Mouse (Mus musculus): ENCODE measurements at regions not wholly inside any gene's neighbourhood (a gene's known extent, or its start where the extent isn't known, plus 50 kb on each side); places are given as distances from the start of the nearest gene placed in this dataset.

DNA sequence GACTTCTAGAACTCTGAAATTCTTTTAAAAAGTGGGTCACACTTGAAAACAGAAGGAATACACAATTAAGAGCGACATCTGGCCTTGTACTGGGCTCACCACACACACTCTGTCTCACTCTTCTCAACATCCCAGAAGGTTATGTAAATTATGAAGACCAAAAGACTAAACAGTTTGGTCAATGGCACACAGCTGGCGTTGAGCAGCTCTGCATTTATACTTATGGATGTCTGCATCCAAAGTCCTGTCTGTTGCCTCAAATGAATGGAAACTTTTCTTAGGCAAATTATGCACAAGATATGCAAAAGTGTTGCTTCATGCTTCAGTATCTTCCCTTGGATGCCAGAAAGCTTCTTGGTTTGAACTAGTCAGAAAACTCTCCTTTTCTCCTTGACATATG is 323.5 kb downstream of the Ppp3ca start:
- DNase-seq (ENCODE audit: low spot score) = no peak

DNA sequence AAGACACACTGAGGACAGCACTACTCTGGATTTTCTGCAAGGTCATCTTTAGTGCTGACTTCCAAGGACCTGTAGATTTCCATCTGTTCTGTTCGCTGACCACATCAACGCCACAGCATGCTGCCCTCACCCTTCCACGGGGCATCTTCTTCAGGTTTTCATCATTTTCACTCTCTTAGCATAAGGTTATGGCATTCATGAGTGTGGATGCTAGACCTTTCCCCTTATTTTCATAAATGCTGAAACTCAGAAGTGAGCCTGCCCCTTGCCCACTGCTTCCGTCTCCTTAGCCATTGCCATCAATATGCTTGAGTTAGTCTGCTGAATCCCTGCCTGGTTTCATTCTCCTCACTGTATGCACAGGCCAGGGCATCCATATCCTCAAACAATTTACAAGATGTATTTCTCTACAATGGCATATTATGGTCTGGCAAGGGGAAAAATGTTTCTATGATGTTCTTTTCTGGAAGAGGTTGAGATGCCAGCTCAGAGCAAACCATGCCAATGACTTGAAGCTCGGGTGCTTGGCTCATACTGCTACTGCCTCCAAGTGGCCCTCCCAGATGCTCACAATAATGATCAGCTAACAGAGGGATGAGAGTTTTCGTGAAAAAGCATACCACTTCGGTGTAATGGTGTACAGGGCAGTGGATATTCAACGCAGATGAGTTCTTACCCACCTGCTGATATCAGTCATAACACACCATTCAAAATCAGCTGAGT is 324.6 kb downstream of the Ppp3ca start:
- DNase-seq (ENCODE audit: low spot score) = no peak

DNA sequence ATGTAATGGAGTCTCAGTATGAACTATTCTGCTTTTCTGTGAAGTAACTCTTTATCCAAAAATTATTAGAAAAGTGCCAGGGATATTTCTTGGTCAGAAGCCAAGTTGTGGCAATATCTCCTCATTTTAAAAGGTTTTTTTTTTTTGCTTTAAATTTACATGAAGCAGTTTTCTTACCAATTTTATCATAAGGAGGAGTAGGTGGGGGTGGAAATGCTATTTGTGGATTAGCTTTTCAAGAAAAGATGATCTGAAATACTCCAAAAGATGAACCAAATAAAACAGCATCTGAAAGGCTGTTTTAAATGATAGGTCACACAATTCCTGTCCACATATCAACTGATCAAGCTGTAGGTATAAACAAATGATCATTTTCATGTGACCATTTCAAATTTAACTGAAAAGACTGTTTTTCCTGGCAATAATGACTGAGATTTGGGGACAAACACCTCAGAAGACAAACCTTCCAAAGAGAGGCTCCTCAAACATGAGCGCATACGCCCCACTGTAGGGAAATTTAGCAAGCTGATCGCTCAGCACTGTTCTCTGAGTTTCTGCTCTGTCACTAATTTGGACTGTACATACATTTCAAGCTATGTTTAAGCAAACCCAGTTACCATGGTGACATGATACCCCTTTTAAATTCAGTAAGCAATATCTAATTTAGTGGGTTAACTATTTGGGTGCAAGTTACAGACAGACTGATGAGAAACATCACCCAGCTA is 325.8 kb downstream of the Ppp3ca start:
- no peak for DNase-seq (ENCODE audit: low spot score)

DNA sequence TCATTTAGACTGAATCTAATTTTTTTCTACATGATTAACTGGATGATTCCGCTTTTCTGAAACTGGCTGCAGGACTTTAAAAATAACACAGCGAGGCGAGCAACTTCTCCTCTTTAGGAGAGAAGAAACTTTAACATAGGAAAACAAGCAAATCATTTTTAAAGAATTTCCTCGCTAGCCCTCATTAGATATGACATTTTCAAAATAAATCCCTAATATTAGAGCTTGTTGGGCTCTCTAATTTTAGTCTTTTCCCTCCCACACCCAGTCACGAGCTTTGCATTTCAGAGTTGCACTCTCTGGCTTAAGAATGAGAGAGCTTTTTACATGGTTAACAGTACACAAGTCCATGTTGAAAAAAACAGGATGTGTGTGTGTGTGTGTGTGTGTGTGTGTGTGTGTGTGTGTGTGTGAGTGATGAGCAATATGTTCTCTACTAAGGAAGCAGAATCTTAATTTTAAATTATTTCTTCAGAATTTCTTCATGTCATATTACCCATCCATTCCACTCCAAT is 326.5 kb downstream of the Ppp3ca start:
- DNase-seq (ENCODE audit: low spot score) = no peak

DNA sequence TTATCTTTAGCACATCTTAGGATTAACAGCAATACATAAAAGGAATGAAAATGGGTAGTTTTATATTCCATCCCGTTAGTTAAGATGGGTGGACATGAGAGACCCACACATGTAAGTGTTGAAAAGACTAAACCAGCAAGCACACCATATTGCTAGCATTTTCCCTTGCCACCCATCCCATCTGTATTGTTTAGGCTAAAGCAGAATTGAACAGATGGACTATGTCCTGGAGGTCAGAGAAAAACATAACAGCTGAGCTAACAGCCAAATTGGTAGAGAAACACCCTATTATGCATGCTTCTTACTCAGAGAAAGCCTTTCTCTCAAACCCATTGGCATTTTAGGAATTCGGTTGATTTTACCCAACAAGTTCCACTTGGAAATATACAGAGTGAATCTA is 329.3 kb upstream of the Emcn start:
- DNase-seq (ENCODE audit: low spot score) = no peak

DNA sequence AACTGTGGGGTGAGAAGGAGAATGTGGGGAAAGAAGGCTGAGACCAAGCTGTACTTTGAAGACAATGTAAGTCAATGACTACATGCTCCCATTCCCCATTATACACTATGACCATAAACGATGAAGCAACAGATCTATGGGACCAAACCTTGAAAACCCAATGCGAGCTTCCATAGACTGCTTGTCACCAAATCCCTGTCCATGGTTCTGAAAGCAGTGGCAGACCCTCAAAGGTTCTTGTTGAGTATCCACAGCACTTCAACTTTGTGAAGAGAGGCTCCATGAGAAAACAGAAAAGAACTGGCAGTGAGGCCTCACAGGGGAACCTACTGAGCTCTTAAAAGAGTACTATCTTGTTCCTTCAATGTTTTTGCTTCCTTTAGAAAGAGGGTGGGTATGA is 326.2 kb upstream of the Emcn start:
- no peak for DNase-seq (ENCODE audit: low spot score)

DNA sequence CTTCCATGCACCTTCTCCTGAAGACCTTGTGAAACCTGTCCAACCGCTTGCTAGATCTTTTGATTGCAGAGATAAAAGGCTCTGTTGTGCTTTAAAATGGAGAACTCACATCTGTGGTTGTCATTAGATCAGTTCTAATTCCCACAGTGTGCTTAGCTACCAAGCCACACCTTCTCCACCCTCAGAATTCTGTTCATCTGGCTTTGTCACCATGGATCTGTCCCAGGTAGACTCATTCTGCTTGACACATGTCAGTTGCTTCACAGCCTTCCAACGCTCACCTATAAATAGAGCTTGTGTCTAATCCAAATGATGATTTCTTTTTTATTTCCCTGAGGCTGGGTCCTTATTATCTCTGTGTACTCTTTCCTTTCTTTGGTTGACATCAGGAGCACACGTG is 325.7 kb upstream of the Emcn start:
- peak; percentile 7 for DNase-seq (ENCODE audit: low spot score)

DNA sequence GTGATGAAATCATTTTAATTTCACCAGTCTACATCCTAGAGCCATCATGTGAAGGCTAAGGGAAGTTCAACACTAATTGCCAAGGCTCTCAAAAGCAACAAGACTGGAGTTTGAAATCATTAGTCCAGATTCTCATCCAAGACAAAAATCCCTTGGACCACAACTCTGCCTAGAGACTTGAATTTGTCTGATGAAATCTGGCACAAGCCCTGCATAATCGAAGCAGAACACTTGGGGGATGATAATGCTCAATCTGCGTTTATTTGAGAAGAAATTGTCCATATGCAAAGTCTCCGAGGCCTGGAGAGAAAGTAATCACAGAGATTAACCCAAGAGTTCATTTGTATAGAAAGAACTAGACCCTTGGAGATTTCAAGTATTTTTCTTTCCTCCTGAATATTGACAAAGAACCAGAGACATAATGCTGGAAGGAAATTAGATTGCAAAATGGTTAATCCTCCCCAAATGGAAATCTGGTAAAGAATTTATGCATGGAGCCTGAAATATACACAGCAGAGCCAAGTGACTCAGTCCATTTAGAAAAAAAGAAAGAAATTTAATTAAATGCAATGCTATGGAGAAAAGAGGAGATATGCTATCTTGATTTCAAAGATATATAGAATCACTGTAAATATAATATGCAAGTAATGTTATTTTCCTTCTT is 320.8 kb upstream of the Emcn start:
- DNase-seq (ENCODE audit: low spot score) = no peak

DNA sequence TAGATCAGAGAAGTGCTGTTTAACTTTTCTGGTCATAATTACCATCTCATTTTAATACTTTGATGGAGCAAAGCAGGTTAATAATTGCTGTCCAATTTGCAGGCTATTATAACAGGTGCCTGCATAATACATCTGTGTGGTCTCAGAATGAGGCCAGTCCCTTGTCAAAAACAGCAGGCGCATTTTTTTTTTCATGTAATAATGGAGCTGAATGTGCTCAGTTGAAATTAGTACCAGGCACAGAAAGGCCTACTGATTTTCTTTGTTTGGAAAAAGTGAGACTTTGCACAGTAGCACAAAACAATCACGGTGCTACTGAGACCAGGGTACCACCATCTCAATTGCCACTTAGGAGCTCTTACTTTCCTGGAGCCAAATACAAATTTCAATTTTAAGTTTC is 311.3 kb upstream of the Emcn start:
- no peak for DNase-seq (ENCODE audit: low spot score)

DNA sequence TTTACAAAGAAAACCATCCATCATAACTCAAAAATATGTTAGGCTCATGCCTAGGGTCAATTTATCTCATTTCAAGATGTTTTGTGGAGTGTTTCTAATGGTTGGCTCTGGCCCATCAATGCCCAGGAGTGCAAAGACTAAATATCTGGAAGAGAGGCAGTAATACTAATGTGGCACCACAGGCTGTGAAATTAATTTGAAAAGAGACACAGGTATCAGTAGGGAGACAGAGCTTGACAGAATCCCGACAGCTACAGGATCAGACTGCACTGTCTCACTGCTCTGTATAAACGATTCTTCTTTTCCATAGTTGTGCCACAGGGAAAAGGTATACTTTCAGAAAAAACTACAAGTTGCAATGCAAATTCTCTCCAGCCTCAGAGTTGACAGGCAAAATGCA is 308.1 kb upstream of the Emcn start:
- DNase-seq (ENCODE audit: low spot score) = no peak

DNA sequence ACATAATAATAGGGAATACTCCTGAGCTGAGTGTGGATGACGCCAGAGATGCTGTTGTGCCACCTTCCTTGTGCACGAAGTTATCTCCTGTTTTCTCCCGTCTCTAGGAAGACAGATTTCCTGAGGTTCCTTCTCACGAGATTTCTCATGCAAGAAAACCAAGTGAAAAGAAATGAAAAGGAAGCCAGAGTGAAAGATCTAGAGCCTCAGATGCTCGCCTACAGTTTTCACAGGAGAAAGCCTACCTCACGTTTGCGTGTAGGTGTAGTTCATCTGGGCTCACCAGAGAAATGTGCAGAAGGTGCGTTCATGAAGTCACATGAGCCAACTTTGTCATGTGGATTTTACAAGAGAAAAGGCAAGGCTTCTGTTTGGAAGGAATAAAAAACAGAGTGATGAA is 301.2 kb upstream of the Emcn start:
- no peak for DNase-seq (ENCODE audit: low spot score)

DNA sequence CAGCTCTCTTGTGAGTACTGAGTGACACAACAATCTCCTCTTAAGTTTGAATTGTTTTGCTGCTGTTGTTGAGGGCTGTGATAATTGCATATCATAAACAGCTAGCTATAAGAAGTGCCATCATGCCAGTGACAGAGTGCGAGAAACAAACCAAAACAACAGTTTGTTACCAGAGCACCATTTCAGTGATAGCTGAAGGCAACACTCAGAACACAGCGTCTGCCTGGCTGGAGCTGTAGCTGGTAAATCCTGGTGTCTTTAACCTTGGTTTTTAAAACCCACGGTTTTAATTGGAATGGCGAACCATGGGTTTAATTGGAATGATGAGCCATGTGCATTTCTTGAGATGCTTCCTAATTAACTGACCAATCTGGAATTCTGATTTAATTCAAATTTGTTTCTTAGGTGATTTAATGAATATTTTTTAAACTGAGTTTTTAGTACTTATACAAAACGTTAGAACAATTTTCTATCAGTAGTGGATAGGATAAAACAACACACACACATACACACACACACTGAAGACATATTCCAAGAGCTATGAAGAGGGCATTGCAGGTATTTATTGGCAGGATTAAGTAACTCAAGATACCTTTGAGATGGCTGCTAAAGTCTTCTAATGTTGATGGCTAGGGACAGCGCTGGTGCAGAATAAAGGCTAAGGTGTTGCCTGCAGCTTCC is 284.2 kb upstream of the Emcn start:
- DNase-seq (ENCODE audit: low spot score) = no peak

DNA sequence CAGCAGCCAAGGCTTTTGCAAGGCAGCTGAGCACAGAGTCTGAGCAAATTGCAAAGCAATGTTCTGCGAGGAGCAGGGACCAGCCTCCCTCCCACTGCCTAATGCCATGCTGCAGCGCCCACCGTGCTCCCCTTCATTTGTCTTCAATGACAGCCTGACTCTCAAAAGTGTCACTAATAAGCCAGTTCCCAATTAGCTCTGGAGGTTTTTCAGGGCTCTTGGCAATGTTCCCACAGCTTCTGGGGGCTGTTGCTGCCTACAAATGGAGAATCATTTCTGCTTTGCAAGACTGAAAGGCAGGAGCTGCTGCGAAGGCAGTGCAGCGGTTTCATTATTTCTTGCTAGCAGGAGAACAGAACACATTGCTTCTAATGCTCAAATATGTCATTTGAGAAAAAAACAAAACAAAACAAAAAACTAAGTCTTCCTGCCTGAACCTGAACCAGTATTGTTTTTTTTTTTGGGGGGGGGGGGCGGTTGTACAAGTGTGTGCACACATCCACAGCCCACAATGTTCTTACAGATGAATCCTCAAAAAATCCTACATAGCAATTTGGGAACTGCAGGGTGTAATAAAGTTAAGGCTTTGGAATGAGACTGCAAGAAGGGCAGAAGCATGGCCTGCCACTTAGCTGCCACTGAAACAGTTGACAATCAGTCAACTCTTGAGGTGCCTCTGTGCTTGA is 283.5 kb upstream of the Emcn start:
- no peak for DNase-seq (ENCODE audit: low spot score)

DNA sequence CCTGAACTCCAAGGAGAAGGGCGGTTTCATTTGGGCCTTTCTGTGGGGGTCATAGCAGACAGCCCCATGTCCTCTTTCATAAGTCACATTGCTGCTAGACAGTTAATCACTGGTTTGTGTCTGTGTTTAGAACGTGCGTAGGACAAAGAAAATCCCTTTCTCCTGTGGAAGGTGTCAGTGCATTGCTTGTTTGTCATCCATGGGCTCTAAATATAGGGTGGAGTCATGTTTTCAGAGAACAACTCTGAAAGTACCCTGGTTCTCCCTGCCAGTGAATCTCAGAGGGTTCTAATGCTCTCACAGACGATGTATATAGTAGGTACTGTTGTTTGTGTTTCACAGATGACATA is 283.0 kb upstream of the Emcn start:
- no peak for DNase-seq (ENCODE audit: low spot score)

DNA sequence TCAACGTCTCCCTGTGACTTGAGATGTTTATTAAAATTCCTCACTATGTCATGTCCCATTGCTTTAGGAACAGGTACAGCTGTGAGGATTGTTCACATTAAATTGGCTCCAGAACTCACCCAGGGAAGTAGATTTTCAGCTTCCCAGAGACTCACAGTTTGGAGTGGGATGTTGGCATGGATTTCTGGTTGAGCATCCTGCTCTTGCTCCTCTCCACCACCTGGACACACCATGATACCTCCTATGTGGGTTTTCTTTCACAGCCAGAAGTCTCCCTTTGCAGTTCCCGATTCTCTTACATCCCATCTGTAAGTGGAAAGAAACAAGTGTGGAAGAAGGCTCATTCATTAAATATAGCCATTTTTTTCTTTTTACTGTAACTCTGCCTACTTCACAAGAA is 278.8 kb upstream of the Emcn start:
- DNase-seq (ENCODE audit: low spot score) = no peak

DNA sequence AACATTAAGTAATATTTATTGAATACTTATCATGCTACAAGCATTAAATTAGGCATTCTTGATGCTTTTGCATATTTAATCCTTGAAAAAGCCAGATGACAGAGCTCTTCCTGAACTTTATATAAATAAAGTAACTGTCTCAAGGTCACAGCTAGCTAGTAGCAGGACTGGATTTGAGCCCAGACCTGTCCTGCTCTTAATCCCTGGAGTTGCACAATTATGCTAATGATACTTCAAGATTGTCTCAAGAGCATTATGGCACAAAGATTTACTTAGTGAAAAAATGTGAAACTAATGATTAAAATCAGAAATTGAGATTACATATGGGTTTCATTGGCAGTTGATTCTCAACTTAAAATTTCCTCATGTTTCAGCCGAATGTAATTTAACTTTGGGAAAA is 273.5 kb upstream of the Emcn start:
- DNase-seq (ENCODE audit: low spot score) = peak; percentile 4

DNA sequence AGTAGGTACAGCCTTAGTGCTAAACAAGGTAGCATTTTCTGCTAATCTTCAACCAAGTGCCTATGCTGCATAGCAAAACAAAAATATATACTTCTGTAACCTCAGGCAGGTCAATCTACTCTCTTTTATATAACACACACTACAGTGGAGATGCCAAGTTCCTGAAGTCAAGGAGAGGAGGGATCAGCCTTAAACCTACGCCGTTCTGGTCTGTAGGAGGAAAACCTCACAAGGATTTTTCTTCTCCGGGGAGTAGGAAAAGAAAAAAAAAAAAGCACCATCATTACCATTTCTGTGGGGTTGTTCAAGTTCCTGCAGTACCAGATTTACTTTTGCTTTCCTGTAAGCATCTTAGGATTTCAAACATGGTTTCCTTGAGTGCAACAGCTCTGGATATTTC is 271.5 kb upstream of the Emcn start:
- no peak for DNase-seq (ENCODE audit: low spot score)

DNA sequence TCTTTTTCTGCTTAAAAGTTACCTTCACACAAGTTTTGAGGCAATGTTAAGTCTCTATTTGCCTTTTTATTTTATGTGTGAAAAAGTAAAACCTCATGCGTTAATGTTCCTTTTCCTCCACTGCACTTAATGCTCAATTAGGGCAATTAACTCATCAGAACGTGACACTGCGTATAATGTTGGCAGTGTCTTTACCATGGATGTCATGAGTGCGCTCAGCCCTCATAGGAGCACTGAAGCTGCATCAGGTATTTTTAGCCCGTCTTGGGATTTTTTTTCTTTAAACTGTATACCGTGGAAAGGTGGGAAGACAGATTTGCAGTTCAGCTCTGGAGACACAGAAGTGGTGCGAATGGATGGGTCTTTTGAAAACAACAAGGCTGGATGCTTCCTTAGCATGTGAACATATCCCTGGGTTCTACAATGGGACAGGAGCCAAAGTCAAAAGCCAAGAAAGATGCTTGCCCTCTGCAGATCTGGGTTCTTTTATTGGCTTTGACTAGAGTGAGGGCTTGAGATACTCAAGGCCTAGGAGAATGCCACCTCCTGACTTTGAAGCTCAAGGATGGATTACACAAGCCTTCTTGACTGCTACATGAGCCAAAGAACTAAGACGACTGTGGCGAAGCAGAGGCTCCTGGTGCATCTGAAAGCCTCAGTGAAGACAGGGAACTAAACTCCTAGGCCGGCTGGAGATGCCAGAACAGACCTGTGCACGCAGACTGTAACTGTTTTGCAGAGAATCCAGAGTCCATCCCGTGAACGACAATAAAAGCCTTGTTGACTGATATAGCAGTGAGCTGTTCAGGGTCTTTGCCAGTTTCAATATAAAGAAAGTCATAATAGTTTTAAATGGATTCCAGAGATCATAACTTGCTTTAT is 262.9 kb upstream of the Emcn start:
- DNase-seq (ENCODE audit: low spot score) = no peak

DNA sequence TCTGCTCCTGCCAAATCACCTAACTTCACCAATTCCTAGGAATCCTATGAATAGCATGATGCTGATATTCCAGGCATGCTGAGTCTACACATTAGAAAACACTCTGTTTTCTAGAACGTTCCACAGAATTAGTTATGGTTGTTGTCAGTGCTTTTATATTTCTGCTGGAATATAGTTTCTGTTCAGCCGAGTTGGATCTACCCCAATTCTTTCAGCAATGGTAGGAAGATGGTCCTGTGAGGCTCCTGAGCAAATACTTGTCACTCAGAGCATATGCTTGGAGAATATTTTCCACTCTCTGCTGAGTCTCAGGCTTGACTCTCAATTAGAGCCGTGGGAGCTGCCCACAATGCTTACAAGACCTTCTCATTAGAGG is 262.3 kb upstream of the Emcn start:
- no peak for DNase-seq (ENCODE audit: low spot score)

DNA sequence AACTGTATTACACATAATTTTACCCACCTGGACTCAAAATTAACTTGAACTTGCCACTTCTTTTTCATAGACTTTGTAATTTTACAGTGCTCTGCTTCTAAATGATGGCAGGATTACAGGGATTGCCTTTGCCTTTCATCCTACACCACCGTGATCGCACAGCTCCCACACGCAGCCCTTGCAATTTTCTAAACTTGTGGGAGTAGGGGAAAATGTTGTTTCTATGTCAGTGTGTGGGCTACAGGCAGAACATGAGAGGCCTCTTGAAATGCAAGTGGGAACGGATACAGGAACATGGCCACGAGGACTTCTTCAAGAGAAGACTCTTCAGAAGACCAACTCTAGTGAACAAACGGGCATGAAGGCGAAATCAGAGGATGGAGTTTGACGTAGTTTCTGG is 254.0 kb upstream of the Emcn start:
- DNase-seq (ENCODE audit: low spot score) = no peak

All from urinary bladder, postnatal 14 days (tissue).